Mouse (Mus musculus): ENCODE results near the gene Guca2a.

The Guca2a gene

GRCm38 (mm10) chr4:119638656-119639055 is 1.2 kb downstream of the Guca2a start:
- no peak for DNase-seq (ENCODE audit: low spot score in 2 of 2)

DNA sequence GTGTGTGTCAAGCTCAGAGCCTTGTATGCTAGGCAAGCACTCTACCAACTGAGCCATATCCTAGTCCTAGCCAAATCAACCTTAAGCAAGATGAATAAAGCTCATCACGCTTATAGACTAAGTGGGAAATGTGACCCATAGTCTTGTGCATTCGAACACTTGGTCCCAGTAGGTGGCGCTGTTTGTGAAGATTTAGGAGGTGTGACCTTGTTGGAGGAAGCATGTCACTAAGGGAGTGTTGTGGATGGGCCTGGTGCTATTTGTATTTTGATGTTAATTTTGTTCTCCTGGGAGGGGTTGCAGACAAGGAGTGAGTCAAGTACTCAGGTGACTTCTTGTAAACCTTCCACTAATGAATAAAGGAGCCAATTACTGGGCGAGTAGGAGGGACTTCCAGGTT is 5.2 kb downstream of the Guca2a start:
- no peak for DNase-seq (ENCODE audit: low spot score in 2 of 2)

- no peak for DNase-seq (ENCODE audit: low spot score in 2 of 2)
These were observed 19.5 kb downstream of the Guca2a start for GRCm38 (mm10) chr4:119657011-119657410.

DNA sequence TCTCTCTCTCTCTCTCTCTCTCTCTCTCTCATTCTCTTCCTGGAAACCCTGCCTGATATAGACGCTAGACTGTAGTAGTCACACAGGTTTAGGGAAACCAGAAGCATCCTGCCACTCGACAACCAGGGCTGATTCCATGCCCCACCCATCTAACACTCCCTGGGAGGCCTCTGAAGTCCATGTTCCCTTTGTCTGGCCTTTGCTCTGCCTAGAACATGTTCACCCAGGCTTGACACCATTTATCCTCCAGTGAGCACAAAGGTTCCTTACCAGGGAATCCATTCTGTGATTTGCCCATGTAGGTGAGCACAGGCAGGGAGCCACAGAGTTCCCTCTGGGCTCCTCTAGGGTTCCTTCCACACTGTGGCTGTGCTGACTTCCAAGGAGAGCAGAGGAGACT is 20.7 kb downstream of the Guca2a start:
- no peak for DNase-seq (ENCODE audit: low spot score in 2 of 2)

DNA sequence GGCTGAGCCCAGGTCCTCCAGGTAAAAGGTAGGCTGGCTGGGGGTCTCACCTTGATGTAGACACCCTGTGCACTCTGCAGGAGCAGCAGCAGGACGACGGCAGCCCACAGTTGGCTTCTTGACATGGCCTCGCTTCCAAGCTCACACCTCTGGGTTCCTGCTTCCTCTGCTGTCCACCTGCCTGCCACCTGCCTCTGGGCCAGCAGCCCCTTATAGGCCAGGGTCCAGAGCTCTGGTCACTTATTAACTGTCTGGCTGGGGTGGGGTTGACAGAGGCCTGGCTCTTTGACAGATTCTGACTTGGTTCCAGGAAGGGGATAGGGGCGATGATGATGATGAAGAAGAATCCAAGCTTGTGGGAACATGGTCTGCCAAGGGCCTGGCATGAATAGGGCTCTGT is 21.2 kb downstream of the Guca2a start, which contains the start of gene Guca2b:
Gene Guca2b, minus strand, starts transcription at position 224 of the 400 bp plus-strand sequence.
- DNase-seq (ENCODE audit: low spot score in 2 of 2) = no peak

- DNase-seq (ENCODE audit: low spot score in 2 of 2) = no peak
These were observed 22.5 kb downstream of the Guca2a start for GRCm38 (mm10) chr4:119660007-119660406.

DNA sequence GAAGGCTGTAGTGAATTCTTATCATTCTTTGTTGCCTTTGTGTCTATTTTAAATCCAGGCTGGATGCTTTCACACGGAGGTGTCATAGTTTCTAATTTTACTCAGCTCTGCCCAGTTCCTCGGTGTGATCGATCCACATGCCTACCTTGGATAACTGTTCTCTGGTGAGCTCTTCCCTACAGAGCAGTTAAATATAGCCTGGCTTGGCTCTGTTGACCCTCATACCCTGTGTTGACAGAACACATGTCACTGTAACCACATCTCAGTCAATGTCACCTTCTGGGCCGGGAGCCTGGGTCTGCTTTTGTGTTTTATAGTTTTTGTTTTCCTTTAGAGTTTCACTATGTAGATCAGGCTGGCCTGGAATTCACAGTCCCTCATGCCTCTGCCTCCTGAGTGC is 24.6 kb downstream of the Guca2a start:
- no peak for DNase-seq (ENCODE audit: low spot score in 2 of 2)

DNA sequence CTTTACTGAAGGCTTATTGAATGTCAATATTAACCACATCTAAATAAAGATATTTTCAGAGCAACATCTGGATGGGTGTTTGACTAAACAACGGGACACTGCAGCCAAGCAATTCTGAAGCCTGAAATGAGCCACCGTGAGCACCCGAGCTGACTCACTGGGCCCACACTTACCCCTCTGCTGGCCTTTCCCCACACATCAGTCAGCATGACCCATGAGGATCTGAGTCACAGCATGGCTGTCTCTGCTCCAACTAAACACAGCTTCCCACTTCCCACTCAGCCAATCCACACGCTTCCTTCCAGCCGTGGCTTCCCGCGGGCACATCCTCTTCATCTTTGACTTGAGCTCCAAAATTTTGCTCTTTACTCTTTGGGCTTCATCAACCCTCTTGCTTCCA is 25.5 kb downstream of the Guca2a start:
- DNase-seq (ENCODE audit: low spot score in 2 of 2) = no peak

GRCm38 (mm10) chr4:119663409-119664095 is 26.0 kb downstream of the Guca2a start:
- DNase-seq (ENCODE audit: low spot score in 2 of 2) = no peak

- no peak for DNase-seq (ENCODE audit: low spot score in 2 of 2)
These were observed 27.7 kb downstream of the Guca2a start for GRCm38 (mm10) chr4:119665166-119665565.

DNA sequence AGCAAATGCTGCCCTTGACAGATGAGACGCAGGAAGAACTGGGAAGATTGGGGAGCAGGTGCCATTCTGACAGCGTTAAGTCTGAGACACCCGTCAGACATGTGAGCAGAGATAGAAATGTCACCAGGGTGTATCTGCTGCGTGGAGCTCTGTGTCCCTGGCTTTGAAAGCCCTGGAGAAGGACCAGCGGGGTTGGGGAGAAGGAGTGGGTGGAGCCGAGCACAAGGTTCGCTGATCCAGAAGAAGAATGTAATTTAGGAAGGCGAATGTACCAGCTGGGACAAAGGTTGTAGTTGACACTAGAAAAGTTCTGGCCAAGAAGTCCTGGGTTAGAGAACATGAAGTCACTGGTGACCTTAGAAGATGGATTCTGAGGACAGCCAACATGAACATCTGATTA is 28.6 kb downstream of the Guca2a start:
- DNase-seq (ENCODE audit: low spot score in 2 of 2) = no peak

- no peak for DNase-seq (ENCODE audit: low spot score in 2 of 2)
These were observed 29.9 kb downstream of the Guca2a start for GRCm38 (mm10) chr4:119667454-119667853.

- DNase-seq (ENCODE audit: low spot score in 2 of 2) = no peak
These were observed 30.7 kb downstream of the Guca2a start for GRCm38 (mm10) chr4:119668185-119668584.

DNA sequence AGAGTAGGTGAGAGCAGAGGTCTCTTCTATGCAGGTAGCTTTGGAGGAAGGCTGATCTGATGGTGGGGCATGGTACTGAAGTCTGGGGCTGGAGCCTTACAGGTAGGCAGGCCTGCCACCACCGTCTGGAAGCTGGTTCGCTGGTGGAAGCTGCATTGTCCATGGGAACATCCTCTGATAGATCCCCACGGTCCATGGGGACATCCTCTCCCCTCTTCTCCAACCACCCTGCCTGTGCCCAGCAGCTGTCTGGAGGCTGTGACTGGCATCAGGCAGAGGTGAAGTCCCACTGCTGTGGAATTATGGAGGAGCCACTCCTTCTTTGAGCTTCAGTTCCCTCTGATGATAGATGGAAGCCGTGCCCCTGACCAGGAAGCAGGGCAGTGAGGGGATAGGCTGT is 31.1 kb downstream of the Guca2a start:
- DNase-seq (ENCODE audit: low spot score in 2 of 2) = no peak

DNA sequence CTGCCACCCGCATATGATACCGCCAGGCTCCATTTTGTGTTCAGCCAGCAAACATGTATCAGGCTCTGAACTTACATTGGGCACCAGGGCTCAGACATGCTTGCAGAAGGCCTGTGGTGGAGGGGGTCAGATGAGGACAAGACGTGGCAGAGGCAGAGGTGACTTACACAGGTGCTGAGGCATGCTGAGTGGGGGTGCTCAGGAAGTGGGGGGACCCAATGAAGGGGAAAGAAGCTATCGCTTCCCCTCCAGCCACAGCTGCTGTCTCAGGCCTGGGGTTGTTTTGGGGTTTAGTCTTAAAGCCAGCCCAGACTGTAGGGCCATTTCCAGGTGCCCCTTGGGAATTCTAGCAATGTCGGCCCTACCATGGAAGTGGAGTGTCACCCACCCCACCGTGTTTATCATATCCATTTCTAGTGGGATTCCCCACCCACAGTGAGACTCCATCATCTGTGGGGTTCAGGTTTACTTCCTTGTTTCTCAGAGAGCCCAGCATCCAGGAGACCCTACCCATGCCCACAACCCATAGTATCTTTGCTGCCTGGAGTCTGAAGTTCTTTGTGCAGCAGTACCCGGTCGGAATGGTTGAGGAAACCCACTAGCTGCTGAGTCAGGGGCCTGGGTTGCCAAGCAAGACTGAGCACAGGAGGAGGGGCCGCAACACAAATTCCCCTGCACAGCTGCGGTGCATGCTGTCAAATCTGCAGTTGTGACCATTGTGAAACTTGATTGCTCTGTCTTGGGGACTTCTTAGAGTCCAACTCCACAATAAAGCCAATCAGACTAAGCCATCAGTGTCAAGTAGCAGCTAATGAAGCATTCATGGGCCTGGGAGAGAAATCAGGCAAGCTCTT is 32.1 kb downstream of the Guca2a start:
- DNase-seq (ENCODE audit: low spot score in 2 of 2) = no peak

DNA sequence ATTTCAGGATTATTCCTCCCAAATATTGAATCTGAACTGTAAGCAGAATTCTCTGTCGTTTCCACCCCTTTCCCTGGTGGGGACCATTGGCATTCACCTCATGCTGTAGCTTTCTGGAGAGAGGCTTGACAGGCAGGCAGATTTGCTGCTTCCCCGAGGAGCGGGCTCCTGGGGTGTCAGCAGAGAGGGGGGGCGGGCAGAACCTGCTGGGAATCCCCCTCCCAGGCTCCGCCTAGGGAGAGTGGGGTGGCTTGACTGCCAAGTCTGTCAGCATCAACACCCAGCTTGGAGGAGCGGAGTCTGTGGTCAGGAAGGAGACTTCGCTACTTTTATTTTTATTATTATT is 32.7 kb downstream of the Guca2a start:
- no peak for DNase-seq (ENCODE audit: low spot score in 2 of 2)

- DNase-seq (ENCODE audit: low spot score in 2 of 2) = no peak
These were observed 33.2 kb downstream of the Guca2a start for GRCm38 (mm10) chr4:119670736-119671135.

GRCm38 (mm10) chr4:119671164-119671563 is 33.7 kb downstream of the Guca2a start:
- no peak for DNase-seq (ENCODE audit: low spot score in 2 of 2)

- DNase-seq (ENCODE audit: low spot score in 2 of 2) = no peak
These were observed 35.2 kb downstream of the Guca2a start for GRCm38 (mm10) chr4:119672685-119673084.

DNA sequence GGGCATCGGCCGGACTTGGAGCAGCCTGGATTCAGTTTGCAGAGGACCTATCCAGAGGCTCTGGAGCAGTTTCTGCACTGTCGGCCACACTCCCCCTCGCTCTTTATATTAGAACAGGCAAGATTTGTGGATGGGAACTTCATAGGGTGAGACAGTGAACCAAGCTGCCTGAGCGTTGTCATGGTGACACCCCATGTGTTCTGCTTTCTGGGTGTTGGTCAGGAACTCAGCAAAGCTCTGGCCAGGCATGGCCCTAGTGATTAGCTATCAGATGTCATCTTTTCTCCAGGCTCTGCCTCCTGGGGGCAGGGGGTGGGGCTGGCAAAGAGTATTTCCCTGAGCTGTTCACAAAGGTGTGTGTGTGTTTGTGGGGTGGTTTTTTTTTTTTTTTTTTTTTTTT is 45.1 kb downstream of the Guca2a start:
- no peak for DNase-seq (ENCODE audit: low spot score in 2 of 2)

GRCm38 (mm10) chr4:119685746-119686145 is 48.2 kb downstream of the Guca2a start:
- no peak for DNase-seq (ENCODE audit: low spot score in 2 of 2)

Measured in urinary bladder, adult 18-20 months (tissue).